Mouse (Mus musculus) intestine, postnatal 0 days (tissue): ENCODE measurements around the gene Ppp4r3a. TPM values are rescaled to one million over a fixed set of nuclear protein-coding genes. Genes with fewer than 3 reads are reported as not detected.
"Not testable (repeated sequence)": the region's sequence is repeated elsewhere in the genome, so short reads cannot be mapped to it uniquely, and the experiment has no call there.

Source experiments
- ATAC-seq: fragments of 200-750 bp; cut with Nextera tagmentation; 2 replicates; pipeline ENCODE4 v1.8.0; 2017; ENCODE audit warnings: mild to moderate bottlenecking, moderate TSS enrichment, moderate library complexity
- H3K27ac ChIP-seq: fragments of 300-500 bp; sonication (generic); 2 replicates; pipeline ENCODE4 v1.5.1; 2014; ENCODE audit warnings: mild to moderate bottlenecking, low read depth, low read length, moderate library complexity
- H3K27me3 ChIP-seq: fragments of 300-500 bp; sonication (generic); replicated peaks from 2 replicates; pipeline ENCODE4 v1.6.1; 2014; ENCODE audit warnings: low read length, mixed read lengths; ENCODE audit not compliant: control insufficient read depth, insufficient read depth
- H3K36me3 ChIP-seq: fragments of 300-500 bp; sonication (generic); 2 replicates; pipeline ENCODE4 v1.6.1; 2014; ENCODE audit warnings: mild to moderate bottlenecking, moderate library complexity; ENCODE audit not compliant: control insufficient read depth, insufficient read depth
- H3K4me1 ChIP-seq: fragments of 300-500 bp; sonication (generic); replicated peaks from 2 replicates; pipeline ENCODE4 v1.6.1; 2014; ENCODE audit warnings: antibody characterized with exemption, low read length, mixed read lengths; ENCODE audit not compliant: control insufficient read depth, insufficient read depth
- H3K4me2 ChIP-seq: fragments of 300-500 bp; sonication (generic); replicated peaks from 2 replicates; pipeline ENCODE4 v1.6.1; 2014; ENCODE audit warnings: low read depth, mild to moderate bottlenecking, moderate library complexity
- H3K4me3 ChIP-seq: fragments of 300-500 bp; sonication (generic); 2 replicates; pipeline ENCODE4 v1.5.1; 2014; ENCODE audit warnings: low read depth, low read length
- H3K9ac ChIP-seq: fragments of 300-500 bp; sonication (generic); 2 replicates; pipeline ENCODE4 v1.6.1; 2014; ENCODE audit warnings: mild to moderate bottlenecking, low read depth, low read length
- H3K9me3 ChIP-seq: fragments of 300-500 bp; sonication (generic); 2 replicates; pipeline ENCODE4 v1.6.1; 2016; ENCODE audit warnings: mixed run types; ENCODE audit not compliant: control insufficient read depth
- CTCF ChIP-seq: sonication (generic); IDR thresholded peaks from 2 replicates; pipeline ENCODE4 v1.5.1; 2016; ENCODE audit warnings: low read depth, mild to moderate bottlenecking, control low read depth, antibody characterized with exemption, moderate library complexity
- WGBS: fragments of 180-500 bp; shearing (Covaris S2); extraction: QIAGEN DNeasy Blood & Tissue Kit; methylation state at CpG from one replicate; pipeline ENCODE4 v1.1.7; 2014; 5-methylcytosine and 5-hydroxymethylcytosine counted together
- polyA plus RNA-seq: library from polyadenylated mRNA; unstranded; fragments of >200 nt; fragmentation: Nextera tagmentation; extraction: Ambion mirVana; gene quantifications from 2 replicates; pipeline ENCODE4 v1.2.1, GENCODE M21; 2015

Ppp4r3a gene
- 18.4 and 19.6 TPM in 2 replicates for polyA plus RNA-seq

DNA sequence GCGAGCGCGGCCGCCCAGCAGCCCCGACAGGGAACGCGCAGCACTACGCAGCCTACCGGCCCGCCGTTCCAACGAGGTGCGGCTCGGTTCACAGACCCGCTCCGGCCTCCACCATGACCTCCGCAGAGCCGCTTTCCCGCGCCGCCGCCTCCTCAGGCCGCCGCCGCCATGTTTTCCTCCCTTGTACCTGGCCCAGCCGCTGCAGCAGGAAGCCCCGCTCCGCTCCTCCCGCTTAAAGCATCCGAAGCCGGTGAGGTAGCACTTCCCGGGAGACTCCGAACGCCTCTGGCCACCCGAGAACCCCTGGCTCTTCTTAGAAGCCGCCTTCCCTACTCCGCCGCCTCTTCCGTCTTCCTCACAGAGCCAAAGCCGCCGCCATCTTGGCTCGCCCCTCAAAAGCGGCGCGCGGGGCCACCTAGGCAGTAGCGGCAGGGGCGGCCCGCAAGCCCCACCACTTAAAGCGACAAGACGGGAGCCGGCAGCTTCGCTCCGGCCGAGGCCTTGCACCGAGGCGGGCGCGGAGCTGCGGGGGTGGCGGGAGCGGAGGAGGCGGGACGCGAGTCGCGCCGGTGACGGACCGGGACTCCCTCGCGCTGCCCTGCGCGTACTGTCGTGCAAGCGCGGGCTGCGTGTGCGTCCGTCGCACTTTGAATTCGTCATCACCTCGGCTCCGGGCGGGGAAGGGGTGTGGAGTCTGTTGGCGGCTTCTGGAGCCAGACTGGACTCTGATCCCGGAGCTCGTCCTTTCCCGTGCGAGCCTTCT, at the start of gene Ppp4r3a:
Gene Ppp4r3a (minus strand): TSS at position 627 of the 763 bp plus-strand sequence.
- peak within 1 kb of the TSS; percentile 92 for H3K27ac ChIP-seq
- H3K9me3 ChIP-seq = no peaks in the 10 kb centered on the region
- peak within 1 kb of the TSS; percentile 72 for H3K4me2 ChIP-seq
- H3K27me3 ChIP-seq = no peaks in the 10 kb centered on the region
- peak within 1 kb of the TSS; percentile 89 for H3K4me3 ChIP-seq
- peak; percentile 99 for ATAC-seq
- peak within 1 kb of the TSS; percentile 91 for H3K9ac ChIP-seq
- H3K36me3 ChIP-seq = no peaks in the 10 kb centered on the region
- WGBS = under 1% methylated on average over 87 of the region's 90 CpGs
- no peaks in the 10 kb centered on the region; the same call in 1 of the 2 replicates for H3K4me1 ChIP-seq
- no peak for TF ChIP-seq CTCF

DNA sequence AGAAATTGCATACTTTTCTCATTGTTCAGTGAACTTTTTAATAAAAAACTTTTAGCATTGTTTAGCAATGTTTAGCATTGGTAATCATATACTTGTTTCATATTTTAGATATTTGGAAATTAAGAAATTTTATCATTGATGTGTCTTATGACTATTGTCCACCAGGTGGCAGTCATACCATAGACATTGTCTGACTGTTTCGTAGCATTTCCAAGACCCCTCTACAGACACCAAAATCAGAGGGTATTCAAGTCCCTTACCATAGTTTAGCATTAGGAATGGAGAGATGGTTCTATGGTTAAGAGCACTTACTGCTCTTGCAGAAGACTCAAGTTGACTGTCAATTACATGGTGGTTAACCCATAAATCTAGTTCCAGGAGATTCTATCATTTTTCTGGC, 39.5 kb upstream of the Ppp4r3a start:
- H3K27ac ChIP-seq = no peak overlapping the region
- ATAC-seq = no peak
- H3K4me1 ChIP-seq = no peaks in the 10 kb centered on the region
- WGBS = 9% methylated on average over 1 of the region's 1 CpGs
- H3K27me3 ChIP-seq = no peaks in the 10 kb centered on the region
- H3K4me2 ChIP-seq = no peak overlapping the region
- H3K36me3 ChIP-seq = no peaks in the 10 kb centered on the region
- peak; percentile 74 for TF ChIP-seq CTCF
- H3K9ac ChIP-seq = no peak overlapping the region
- no peaks in the 10 kb centered on the region for H3K9me3 ChIP-seq
- H3K4me3 ChIP-seq = no peak overlapping the region

DNA sequence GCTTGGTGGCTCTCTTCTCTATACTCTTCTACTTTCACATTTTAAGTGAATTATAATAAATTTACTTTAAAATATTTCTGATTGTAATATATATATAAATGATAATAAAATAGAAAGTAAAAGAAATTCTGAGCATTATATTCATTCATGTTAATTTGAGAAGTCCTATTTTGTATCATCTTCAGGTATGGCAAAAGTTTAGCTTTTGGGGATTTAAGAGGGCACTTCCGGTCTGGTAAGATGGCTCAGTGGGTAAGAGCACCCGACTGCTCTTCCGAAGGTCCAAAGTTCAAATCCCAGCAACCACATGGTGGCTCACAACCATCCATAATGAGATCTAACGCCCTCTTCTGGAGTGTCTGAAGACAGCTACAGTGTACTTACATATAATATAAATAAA, 38.6 kb upstream of the Ppp4r3a start:
- not testable (repeated sequence) for ATAC-seq, H3K27me3 ChIP-seq, H3K27ac ChIP-seq, H3K9me3 ChIP-seq, H3K9ac ChIP-seq, H3K4me1 ChIP-seq, H3K4me3 ChIP-seq, H3K4me2 ChIP-seq, H3K36me3 ChIP-seq
- 65% methylated on average over 4 of the region's 4 CpGs for WGBS

DNA sequence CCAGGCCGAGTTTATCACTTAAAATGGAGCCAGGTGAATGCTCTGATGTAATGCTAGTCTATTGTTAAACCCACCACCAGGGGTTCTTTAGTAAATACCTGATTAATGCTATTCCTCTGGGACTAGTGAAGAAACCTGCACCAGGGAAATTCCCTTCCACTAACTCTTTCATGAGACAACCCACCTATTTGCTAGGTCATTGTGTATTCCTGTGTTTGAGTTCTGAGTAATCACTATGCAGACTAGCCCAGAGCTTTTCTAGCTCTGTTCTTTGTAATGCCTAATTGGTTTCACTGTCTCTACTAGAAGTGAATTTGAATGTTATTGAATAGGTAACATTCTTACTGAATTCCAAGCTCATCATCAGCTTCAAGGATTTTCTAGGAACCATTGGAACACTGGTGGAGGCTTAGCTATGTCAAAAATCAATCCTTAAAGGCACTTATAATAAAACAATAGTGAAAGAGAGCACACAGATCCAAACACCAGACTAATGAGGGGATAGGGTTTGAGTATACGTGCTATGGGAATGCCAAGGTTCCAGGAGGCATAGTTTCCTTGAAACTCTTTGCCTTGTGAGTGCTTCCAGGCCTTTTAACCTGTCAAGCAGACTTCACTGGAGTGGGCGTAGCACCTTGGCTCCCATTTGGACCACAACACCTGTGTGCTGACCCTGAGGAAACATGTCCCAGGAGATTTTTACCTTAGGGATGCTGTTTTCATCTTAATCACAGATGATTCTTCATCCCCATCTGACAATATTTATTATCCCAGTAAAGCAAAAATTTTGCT, 26.5 kb upstream of the Ppp4r3a start:
- H3K9ac ChIP-seq, H3K4me1 ChIP-seq, H3K9me3 ChIP-seq, H3K4me2 ChIP-seq, ATAC-seq, H3K36me3 ChIP-seq, H3K27ac ChIP-seq, H3K4me3 ChIP-seq, H3K27me3 ChIP-seq: not testable (repeated sequence)
- WGBS = 82% methylated on average over 3 of the region's 3 CpGs

DNA sequence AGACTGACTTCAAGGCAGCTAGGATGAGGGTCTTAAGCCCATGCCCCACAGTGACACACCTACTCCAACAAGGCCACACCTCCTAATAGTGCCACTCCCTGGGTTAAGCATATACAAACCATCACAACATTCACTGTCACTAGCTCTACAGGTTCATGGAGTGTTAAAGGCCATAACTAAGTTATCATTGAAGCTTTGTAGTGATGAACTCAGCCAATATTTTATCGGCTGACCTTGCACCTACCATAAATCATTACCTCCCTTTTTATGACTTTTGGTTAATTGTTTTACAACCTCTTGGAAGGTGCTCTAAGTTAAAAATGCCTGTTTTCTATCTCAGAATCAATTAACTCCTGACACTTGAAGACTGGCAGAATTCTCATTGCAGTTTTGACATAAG, 24.2 kb upstream of the Ppp4r3a start:
- H3K4me3 ChIP-seq = no peak overlapping the region
- H3K27ac ChIP-seq = no peak overlapping the region
- H3K36me3 ChIP-seq = no peaks in the 10 kb centered on the region
- peak; percentile 66 for ATAC-seq
- no peak overlapping the region for H3K9ac ChIP-seq
- no peak for TF ChIP-seq CTCF
- H3K4me1 ChIP-seq = no peaks in the 10 kb centered on the region
- no peaks in the 10 kb centered on the region for H3K27me3 ChIP-seq
- H3K4me2 ChIP-seq = no peak overlapping the region
- H3K9me3 ChIP-seq = no peaks in the 10 kb centered on the region
- 25% methylated on average over 1 of the region's 1 CpGs for WGBS

DNA sequence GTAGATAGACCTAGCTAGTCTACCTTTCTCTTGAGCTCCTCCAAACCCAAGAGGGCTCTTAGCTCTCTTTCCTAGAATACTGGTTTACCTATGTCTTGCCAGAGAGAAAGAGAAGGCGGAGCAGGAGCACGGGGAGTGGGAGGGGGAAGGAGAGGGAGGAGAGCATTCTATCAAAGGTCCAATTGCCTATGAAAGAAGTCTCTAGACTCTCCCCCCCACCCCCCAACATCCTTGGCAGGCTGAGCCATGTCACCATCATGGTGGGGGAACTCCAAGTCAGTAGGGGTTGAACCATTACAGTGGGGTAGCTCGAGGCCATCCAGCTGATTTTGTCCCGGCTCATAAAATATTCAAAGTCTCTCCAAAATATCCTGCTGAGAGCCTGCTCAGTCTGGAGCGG, 22.1 kb upstream of the Ppp4r3a start:
- H3K4me1 ChIP-seq = no peaks in the 10 kb centered on the region
- no peak for ATAC-seq
- WGBS = 61% methylated on average over 5 of the region's 5 CpGs
- no peaks in the 10 kb centered on the region for H3K27me3 ChIP-seq
- no peak overlapping the region for H3K27ac ChIP-seq
- H3K36me3 ChIP-seq = no peaks in the 10 kb centered on the region
- H3K9ac ChIP-seq = no peak overlapping the region
- H3K4me3 ChIP-seq = no peak overlapping the region
- no peak for TF ChIP-seq CTCF
- no peak overlapping the region for H3K4me2 ChIP-seq
- H3K9me3 ChIP-seq = no peaks in the 10 kb centered on the region
